Mouse (Mus musculus) lung, embryonic 14.5 days (tissue): ENCODE measurements at regions not wholly inside any gene's neighbourhood (a gene's known extent, or its start where the extent isn't known, plus 50 kb on each side); places are given as distances from the start of the nearest gene placed in this dataset.
A peak's percentile ranks its signal among the peaks of the same experiment; 100 is the strongest.

Experiments used
- ATAC-seq: fragments of 200-750 bp; cut with Nextera tagmentation; 2 replicates; pipeline ENCODE4 v1.8.0; 2017; ENCODE audit warnings: mild to moderate bottlenecking, moderate TSS enrichment, moderate library complexity; ENCODE audit not compliant: insufficient read depth
- DNase-seq: peaks from one replicate; pipeline ENCODE4 v3.0.0-alpha.2; 2015
- H3K27ac ChIP-seq: fragments of 300-500 bp; sonication (generic); 2 replicates; pipeline ENCODE4 v1.5.1; 2014; ENCODE audit warnings: low read depth, mild to moderate bottlenecking, moderate library complexity
- H3K27me3 ChIP-seq: fragments of 300-500 bp; sonication (generic); 2 replicates; pipeline ENCODE4 v1.6.1; 2014; ENCODE audit warnings: low read length, control low read depth; ENCODE audit not compliant: insufficient read depth
- H3K36me3 ChIP-seq: fragments of 300-500 bp; sonication (generic); 2 replicates; pipeline ENCODE4 v1.6.1; 2014; ENCODE audit warnings: control low read depth; ENCODE audit not compliant: insufficient read depth
- H3K4me1 ChIP-seq: fragments of 300-500 bp; sonication (generic); 2 replicates; pipeline ENCODE4 v1.6.1; 2014; ENCODE audit warnings: antibody characterized with exemption, control low read depth; ENCODE audit not compliant: insufficient read depth
- H3K4me2 ChIP-seq: fragments of 300-500 bp; sonication (generic); 2 replicates; pipeline ENCODE4 v1.6.1; 2014; ENCODE audit warnings: mild to moderate bottlenecking
- H3K4me3 ChIP-seq: fragments of 300-500 bp; sonication (generic); 2 replicates; pipeline ENCODE4 v1.5.1; 2014; ENCODE audit warnings: low read depth, low read length
- H3K9ac ChIP-seq: fragments of 300-500 bp; sonication (generic); 2 replicates; pipeline ENCODE4 v1.6.1; 2014
- H3K9me3 ChIP-seq: fragments of 300-500 bp; sonication (generic); 2 replicates; pipeline ENCODE4 v1.6.1; 2016; ENCODE audit warnings: low read depth, low read length, control low read depth
- CTCF ChIP-seq: IDR thresholded peaks from 2 replicates; pipeline ENCODE4 v1.5.1; 2016; ENCODE audit warnings: antibody characterized with exemption, low read depth
- WGBS: fragments of 180-500 bp; shearing (Covaris S2); extraction: QIAGEN DNeasy Blood & Tissue Kit; methylation state at CpG from one replicate; pipeline ENCODE4 v1.1.7; 2014; 5-methylcytosine and 5-hydroxymethylcytosine counted together

- ATAC-seq (no peak), DNase-seq (no peak)
- H3K9ac ChIP-seq = no peak overlapping the region
- no peaks in the 10 kb centered on the region for H3K27me3 ChIP-seq
- WGBS = 82% methylated on average over 7 of the region's 7 CpGs
- TF ChIP-seq CTCF = no peak
- H3K4me3 ChIP-seq = no peak overlapping the region
- no peaks in the 10 kb centered on the region for H3K9me3 ChIP-seq
- H3K27ac ChIP-seq = no peak overlapping the region
- H3K36me3 ChIP-seq = no peaks in the 10 kb centered on the region
- H3K4me2 ChIP-seq = no peak overlapping the region
- H3K4me1 ChIP-seq = peaks cover 4% of the 10 kb centered on the region; the same call in 1 of the 2 replicates
Observed at GRCm38 (mm10) chr9:32972431-32973052, 336.5 kb downstream of the Ets1 start.

- H3K27me3 ChIP-seq = no peaks in the 10 kb centered on the region
- H3K9ac ChIP-seq = no peak overlapping the region
- WGBS = 39% methylated on average over 7 of the region's 7 CpGs
- no peaks in the 10 kb centered on the region for H3K4me1 ChIP-seq
- TF ChIP-seq CTCF = no peak
- no peak overlapping the region; the same call in 1 of the 2 replicates for H3K4me2 ChIP-seq
- H3K9me3 ChIP-seq = no peaks in the 10 kb centered on the region
- ATAC-seq (no peak), DNase-seq (no peak)
- no peak overlapping the region for H3K4me3 ChIP-seq
- H3K27ac ChIP-seq = no peak overlapping the region
- no peaks in the 10 kb centered on the region for H3K36me3 ChIP-seq
Observed at GRCm38 (mm10) chr9:32977732-32978131, 341.7 kb downstream of the Ets1 start.

GRCm38 (mm10) chr9:32980846-32981245 lies 344.8 kb downstream of the Ets1 start:
- no peak overlapping the region for H3K4me3 ChIP-seq
- no peaks in the 10 kb centered on the region for H3K36me3 ChIP-seq
- DNase-seq (no peak), ATAC-seq (no peak)
- no peak overlapping the region for H3K27ac ChIP-seq
- no peaks in the 10 kb centered on the region for H3K4me1 ChIP-seq
- H3K27me3 ChIP-seq = no peaks in the 10 kb centered on the region
- H3K9ac ChIP-seq = no peak overlapping the region
- no peaks in the 10 kb centered on the region for H3K9me3 ChIP-seq
- TF ChIP-seq CTCF = no peak
- no peak overlapping the region for H3K4me2 ChIP-seq

- 46% methylated on average over 2 of the region's 2 CpGs for WGBS
- Histone ChIP-seq H3K4me2 (no peak overlapping the region), H3K4me3 (no peak overlapping the region), H3K9ac (no peak overlapping the region), H3K9me3 (no peaks in the 10 kb centered on the region), H3K27ac (no peak overlapping the region), H3K4me1 (no peaks in the 10 kb centered on the region), H3K27me3 (no peaks in the 10 kb centered on the region), H3K36me3 (no peaks in the 10 kb centered on the region)
- peak; percentile 76 for DNase-seq
- TF ChIP-seq CTCF = no peak
- no peak for ATAC-seq
Observed at GRCm38 (mm10) chr9:32983182-32983581, 347.2 kb downstream of the Ets1 start.

- Histone ChIP-seq H3K4me2 (no peak overlapping the region), H3K27ac (no peak overlapping the region), H3K36me3 (no peaks in the 10 kb centered on the region), H3K4me3 (no peak overlapping the region), H3K27me3 (no peaks in the 10 kb centered on the region), H3K4me1 (no peaks in the 10 kb centered on the region), H3K9ac (no peak overlapping the region), H3K9me3 (no peaks in the 10 kb centered on the region)
- 30% methylated on average over 9 of the region's 9 CpGs for WGBS
- DNase-seq (no peak), ATAC-seq (no peak; the same call in 1 of the 2 replicates)
- TF ChIP-seq CTCF = no peak
Observed at GRCm38 (mm10) chr9:32986836-32987673, 351.0 kb downstream of the Ets1 start.

GRCm38 (mm10) chr9:32989006-32989405 lies 353.0 kb downstream of the Ets1 start:
- no peak overlapping the region for H3K9ac ChIP-seq
- H3K27me3 ChIP-seq = no peaks in the 10 kb centered on the region
- no peak overlapping the region for H3K27ac ChIP-seq
- no peak overlapping the region for H3K4me2 ChIP-seq
- H3K4me1 ChIP-seq = no peaks in the 10 kb centered on the region
- WGBS = 87% methylated on average over 1 of the region's 1 CpGs
- no peak for ATAC-seq
- H3K9me3 ChIP-seq = no peaks in the 10 kb centered on the region
- no peak overlapping the region for H3K4me3 ChIP-seq
- no peak for TF ChIP-seq CTCF
- no peak for DNase-seq
- H3K36me3 ChIP-seq = no peaks in the 10 kb centered on the region

- Histone ChIP-seq H3K27me3 (no peaks in the 10 kb centered on the region), H3K9ac (no peak overlapping the region), H3K36me3 (no peaks in the 10 kb centered on the region), H3K4me3 (no peak overlapping the region), H3K4me2 (no peak overlapping the region), H3K27ac (no peak overlapping the region), H3K9me3 (no peaks in the 10 kb centered on the region), H3K4me1 (0 out of 2 replicates have a peak, but pooled peaks cover 6% of the 10 kb centered on the region)
- DNase-seq (no peak), ATAC-seq (no peak)
- WGBS = 81% methylated on average over 1 of the region's 1 CpGs
- TF ChIP-seq CTCF = no peak
Observed at GRCm38 (mm10) chr9:32998323-32998722, 362.3 kb downstream of the Ets1 start.
